Mouse (Mus musculus) megakaryocyte, embryonic 14.5 days (primary cell): ENCODE results near the gene Tcl1.

ENCODE experiments used
- FLI1 ChIP-seq: IDR thresholded peaks from 2 replicates; pipeline ENCODE4 v1.6.1; 2012; ENCODE audit warnings: low read length, inconsistent platforms, mixed read lengths
- GATA1 ChIP-seq: IDR thresholded peaks from 3 replicates; pipeline ENCODE4 v1.6.1; 2012; ENCODE audit warnings: mixed read lengths, low read length, inconsistent platforms, borderline replicate concordance

- TF ChIP-seq GATA1 (no peak), FLI1 (no peak)
These were observed 13.4 kb downstream of the Tcl1 start for GRCm38 (mm10) chr12:105209231-105209630.
